9 mouse cellular contexts compared by ENCODE assay signal in the genomic region with DNA sequence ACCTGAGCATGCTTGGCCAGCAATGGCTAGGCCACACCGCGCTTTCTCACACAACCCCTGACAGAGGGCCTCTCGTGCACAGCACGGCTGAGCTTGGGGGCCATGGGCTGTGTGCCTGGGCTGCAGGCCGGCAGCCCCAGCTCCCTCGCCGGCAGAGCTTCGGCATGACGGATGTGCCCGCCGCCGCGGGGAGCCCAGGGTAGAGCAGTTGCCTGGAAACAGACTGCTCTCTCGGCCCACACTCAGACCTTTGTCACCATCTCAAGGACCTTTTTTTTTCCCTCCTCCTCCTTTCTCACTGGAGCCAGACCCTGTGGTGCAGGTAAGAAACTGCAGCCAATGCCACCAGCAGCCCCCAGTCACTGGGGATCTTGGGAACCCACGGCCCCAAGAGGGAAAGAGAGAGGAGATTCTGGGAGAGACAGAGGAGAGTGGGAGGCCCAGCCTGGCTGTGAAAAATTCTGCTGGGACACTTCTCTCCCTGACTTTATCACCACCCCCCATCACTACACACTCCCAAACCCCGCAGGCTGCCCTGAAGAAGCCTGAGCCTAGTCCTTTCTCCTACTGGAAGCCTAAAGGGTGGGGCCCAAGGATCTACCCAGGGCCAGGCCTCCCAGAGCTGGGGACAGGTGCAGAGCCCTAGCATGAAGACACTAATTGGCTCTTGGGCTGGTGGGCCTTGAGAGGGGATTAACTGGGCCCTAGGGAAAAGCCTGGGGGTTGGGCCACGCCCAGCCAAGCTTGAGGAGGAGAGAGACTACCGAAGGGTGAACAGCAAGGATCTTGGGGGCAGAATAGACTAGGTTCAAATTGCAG. TPM values are rescaled to one million over a fixed set of nuclear protein-coding genes. Genes with fewer than 3 reads are reported as not detected.
DNase-seq lines count a peak whose midpoint lies in the region; ATAC-seq lines count a peak whose summit lies in the region.
"Had no signal": no experiment of that assay in that cellular context is flagged by ENCODE, and none has a peak within 500 bp of the region (broad histone marks: within the 10 kb centered on the region; RNA-seq: fewer than 3 reads in every experiment).

No protein-coding gene starts in this region.

- H3K4me1 ChIP-seq in embryonic facial prominence, embryonic 12.5 days: peaks cover 10% of the 10 kb centered on the region; the same call in 1 of the 2 replicates
- H3K4me1 ChIP-seq in limb, embryonic 12.5 days (replicated peaks): peaks cover 18% of the 10 kb centered on the region

- peak overlapping the region; percentile 47; the same call in 1 of the 2 replicates for H3K27ac ChIP-seq in embryonic facial prominence, embryonic 12.5 days
- H3K27ac ChIP-seq in limb, embryonic 12.5 days: no peak overlapping the region

- no peaks in the 10 kb centered on the region for H3K9me3 ChIP-seq in embryonic facial prominence, embryonic 12.5 days
- H3K9me3 ChIP-seq in limb, embryonic 12.5 days: no peaks in the 10 kb centered on the region

- DNase-seq in layer of hippocampus, adult 9-11 months: peak; percentile 8
- no peak for DNase-seq in layer of hippocampus, postnatal 14 days (ENCODE audit: low spot score in 2 of 2)
- DNase-seq in brain, adult 2 months (ENCODE audit: low read depth, low spot score): peak; percentile 81
- peak; percentile 17 for DNase-seq in splenic B cell, adult 2 months (ENCODE audit: low read depth, low spot score)
- DNase-seq in spleen, adult 18-20 months: no peak

- no peak overlapping the region for H3K4me2 ChIP-seq in embryonic facial prominence, embryonic 12.5 days (replicated peaks)
- peak overlapping the region; percentile 25 for H3K4me2 ChIP-seq in limb, embryonic 12.5 days

- 18% methylated on average over 18 of the region's 18 CpGs for WGBS in embryonic facial prominence, embryonic 12.5 days
- WGBS in limb, embryonic 12.5 days: 18% methylated on average over 18 of the region's 18 CpGs

- no peak overlapping the region for H3K4me3 ChIP-seq in embryonic facial prominence, embryonic 12.5 days
- H3K4me3 ChIP-seq in limb, embryonic 12.5 days (replicated peaks): no peak overlapping the region

- no peak overlapping the region for H3K9ac ChIP-seq in embryonic facial prominence, embryonic 12.5 days
- H3K9ac ChIP-seq in limb, embryonic 12.5 days (replicated peaks): peak overlapping the region; percentile 32; the same call in 1 of the 2 replicates

- ATAC-seq in embryonic facial prominence, embryonic 12.5 days (ENCODE audit: insufficient number of reproducible peaks, insufficient read depth, low FRiP score, low TSS enrichment): 0 out of 2 replicates have a peak, but pooled peaks have one; percentile 49
- no peak; the same call in 1 of the 2 replicates for ATAC-seq in limb, embryonic 12.5 days (ENCODE audit: insufficient number of reproducible peaks, insufficient read depth, low FRiP score, low TSS enrichment, low read depth)
- ATAC-seq in inflammation-experienced regulatory T-cells, adult 6 months: no peak

- H3K27me3 ChIP-seq in embryonic facial prominence, embryonic 12.5 days: no peaks in the 10 kb centered on the region; the same call in 1 of the 2 replicates
- peaks cover 22% of the 10 kb centered on the region for H3K27me3 ChIP-seq in limb, embryonic 12.5 days
- H3K27me3 ChIP-seq in splenic B cell, adult 2 months (ENCODE audit: control insufficient read depth, insufficient read depth, low read length, poor library complexity, severe bottlenecking): no peaks in the 10 kb centered on the region

- H3K36me3 ChIP-seq in embryonic facial prominence, embryonic 12.5 days: no peaks in the 10 kb centered on the region
- H3K36me3 ChIP-seq in limb, embryonic 12.5 days: no peaks in the 10 kb centered on the region
- no peaks in the 10 kb centered on the region for H3K36me3 ChIP-seq in splenic B cell, adult 2 months (ENCODE audit: control insufficient read depth, insufficient read depth, low read length, poor library complexity, severe bottlenecking)

RNA-seq across cellular contexts. Expression of gene 4930404H24Rik, which starts 16.8 kb away (rescaled TPM):
- not detected for total RNA-seq in layer of hippocampus, postnatal 14 days (2021)
- polyA plus RNA-seq in embryonic facial prominence, embryonic 12.5 days (2016; fragmentation: Nextera tagmentation; extraction: Ambion mirVana): not detected in 2 replicates
- polyA plus RNA-seq in limb, embryonic 12.5 days (2016; fragmentation: Nextera tagmentation; extraction: Ambion mirVana): not detected in 2 replicates
- polyA plus RNA-seq in inflammation-experienced regulatory T-cells, adult 6 months (2017; shearing (Covaris generic)): not detected
- total RNA-seq: adrenal gland, adult 18-20 months had no signal

RNA-seq across cellular contexts. Expression of gene Nol4l, which starts 20.4 kb away (rescaled TPM):
- total RNA-seq in layer of hippocampus, postnatal 14 days (2021): 10 to 100 TPM; 55.6 to 60.1 TPM
- 19.4 and 22.3 TPM in 2 replicates for polyA plus RNA-seq in embryonic facial prominence, embryonic 12.5 days (2016; fragmentation: Nextera tagmentation; extraction: Ambion mirVana)
- polyA plus RNA-seq in limb, embryonic 12.5 days (2016; fragmentation: Nextera tagmentation; extraction: Ambion mirVana): 12.5 and 12.6 TPM in 2 replicates
- polyA plus RNA-seq in inflammation-experienced regulatory T-cells, adult 6 months (2017; shearing (Covaris generic)): 1 to 10 TPM; 2.4 to 3.9 (median 2.4) TPM

Comparison
In these comparisons a context has a peak if more than half of its experiments do, and no peak if none do; other contexts are left out.
1. DNase-seq: peak in layer of hippocampus, adult 9-11 months (single experiment), brain, adult 2 months (single experiment) and splenic B cell, adult 2 months (single experiment); none in layer of hippocampus, postnatal 14 days (0 of 2) and spleen, adult 18-20 months (0 of 2).